Mouse (Mus musculus) heart, adult 8-10 months (tissue): ENCODE measurements around the gene 2310061N02Rik. TPM values are rescaled to one million over a fixed set of nuclear protein-coding genes. Genes with fewer than 3 reads are reported as not detected.
"Not testable (repeated sequence)": the region's sequence is repeated elsewhere in the genome, so short reads cannot be mapped to it uniquely, and the experiment has no call there.

Experiments used
- DNase-seq: peaks from one replicate; pipeline ENCODE4 v3.0.0; 2022; ENCODE audit warnings: low spot score
- total RNA-seq, 4 experiments: library from RNA; stranded (reverse); gene quantifications; 2 replicates each; pipeline ENCODE4 v1.2.4; 2022

Gene 2310061N02Rik
- not detected for total RNA-seq

- no peak for DNase-seq
These were observed at the start of gene 2310061N02Rik for GRCm38 (mm10) chr16:88707496-88708012. Gene 2310061N02Rik, minus strand, starts transcription at chr16:88707962.

GRCm38 (mm10) chr16:88751535-88751934 lies 43.8 kb upstream of the 2310061N02Rik start, which contains the start of gene Krtap13:
Gene Krtap13, minus strand, starts transcription at chr16:88751635.
- not testable (repeated sequence) for DNase-seq

- DNase-seq, result no peak
These were observed 40.2 kb upstream of the 2310061N02Rik start for GRCm38 (mm10) chr16:88747943-88748342.

- no peak for DNase-seq
These were observed 37.1 kb upstream of the 2310061N02Rik start for GRCm38 (mm10) chr16:88744750-88745340.

- no peak for DNase-seq
These were observed 27.6 kb upstream of the 2310061N02Rik start for GRCm38 (mm10) chr16:88735391-88735790.

- no peak for DNase-seq
These were observed 21.1 kb upstream of the 2310061N02Rik start, which contains the start of gene Krtap13-1 for GRCm38 (mm10) chr16:88728812-88729275. Gene Krtap13-1, plus strand, starts transcription at chr16:88728862.

GRCm38 (mm10) chr16:88720031-88720430 lies 12.3 kb upstream of the 2310061N02Rik start:
- DNase-seq, result no peak

GRCm38 (mm10) chr16:88716549-88716948 lies 8.8 kb upstream of the 2310061N02Rik start:
- DNase-seq, result no peak

- DNase-seq, result no peak
These were observed 3.5 kb upstream of the 2310061N02Rik start for GRCm38 (mm10) chr16:88711245-88711644.

GRCm38 (mm10) chr16:88710757-88711156 lies 3.0 kb upstream of the 2310061N02Rik start:
- no peak for DNase-seq

GRCm38 (mm10) chr16:88701072-88701864 lies 6.5 kb downstream of the 2310061N02Rik start:
- DNase-seq, result no peak

- no peak for DNase-seq
These were observed 11.5 kb downstream of the 2310061N02Rik start for GRCm38 (mm10) chr16:88696256-88696655.

- DNase-seq, result no peak
These were observed 26.5 kb downstream of the 2310061N02Rik start for GRCm38 (mm10) chr16:88681282-88681681.

- no peak for DNase-seq
These were observed 28.7 kb downstream of the 2310061N02Rik start for GRCm38 (mm10) chr16:88679099-88679498.

- DNase-seq, result no peak
These were observed 36.2 kb downstream of the 2310061N02Rik start, which contains the start of gene Krtap27-1 for GRCm38 (mm10) chr16:88671571-88671970. Gene Krtap27-1, minus strand, starts transcription at chr16:88671671.

- DNase-seq, result no peak
These were observed 50.3 kb downstream of the 2310061N02Rik start for GRCm38 (mm10) chr16:88657426-88657825.

Other genes with a start within 250 kb of the 2310061N02Rik start
- not detected for gene Cldn17, start 201.0 kb downstream of the 2310061N02Rik start, total RNA-seq
- gene Cldn8, start 144.8 kb downstream of the 2310061N02Rik start, total RNA-seq, result not detected
- not detected for gene Krtap24-1, start 95.7 kb downstream of the 2310061N02Rik start, total RNA-seq
- gene 2310079G19Rik, start 80.3 kb downstream of the 2310061N02Rik start, total RNA-seq, result not detected
- not detected for gene Krtap26-1, start 60.2 kb downstream of the 2310061N02Rik start, total RNA-seq
- gene Krtap27-1, start 36.3 kb downstream of the 2310061N02Rik start, total RNA-seq, result not detected
- gene Krtap13-1, start 20.9 kb upstream of the 2310061N02Rik start, total RNA-seq, result not detected
- not detected for gene Krtap13, start 43.7 kb upstream of the 2310061N02Rik start, total RNA-seq
- not detected for gene 2310034C09Rik, start 50.9 kb upstream of the 2310061N02Rik start, total RNA-seq
- not detected for gene 2310057N15Rik, start 66.2 kb upstream of the 2310061N02Rik start, total RNA-seq
- gene Gm5965, start 69.9 kb upstream of the 2310061N02Rik start, total RNA-seq, result not detected
- not detected for gene Gm20741, start 104.3 kb upstream of the 2310061N02Rik start, total RNA-seq
- gene Krtap15, start 112.3 kb upstream of the 2310061N02Rik start, total RNA-seq, result not detected
- gene Krtap14, start 118.2 kb upstream of the 2310061N02Rik start, total RNA-seq, result not detected
- gene Krtap19-1, start 161.4 kb upstream of the 2310061N02Rik start, total RNA-seq, result not detected
- not detected for gene Krtap19-2, start 166.3 kb upstream of the 2310061N02Rik start, total RNA-seq
- not detected for gene Krtap19-3, start 170.1 kb upstream of the 2310061N02Rik start, total RNA-seq
- not detected for gene Krtap19-4, start 177.1 kb upstream of the 2310061N02Rik start, total RNA-seq
- not detected for gene Krtap19-5, start 188.5 kb upstream of the 2310061N02Rik start, total RNA-seq
- gene Krtap19-9b, start 224.3 kb upstream of the 2310061N02Rik start, total RNA-seq, result not detected